In genomic region chr9:83926302-83926701, GRCm38 (mm10) we compare ENCODE assay signal across 15 mouse cellular contexts. TPM values are rescaled to one million over a fixed set of nuclear protein-coding genes. Genes with fewer than 3 reads are reported as not detected.
DNase-seq lines count a peak whose midpoint lies in the region; ATAC-seq lines count a peak whose summit lies in the region.
"Had no signal": no experiment of that assay in that cellular context is flagged by ENCODE, and none has a peak within 500 bp of the region (broad histone marks: within the 10 kb centered on the region; RNA-seq: fewer than 3 reads in every experiment).

No protein-coding gene starts in this region.

- ATAC-seq in hindbrain, embryonic 15.5 days (ENCODE audit: low FRiP score, low read depth), result no peak
- no peak for ATAC-seq in hindbrain, embryonic 14.5 days (ENCODE audit: low FRiP score)
- ATAC-seq in liver, embryonic 15.5 days (ENCODE audit: insufficient read depth), result no peak
- no peak for ATAC-seq in liver, embryonic 12.5 days
- ATAC-seq in neural tube, embryonic 15.5 days (ENCODE audit: low FRiP score), result no peak
- ATAC-seq: forebrain, embryonic 15.5 days had no signal

- no peaks in the 10 kb centered on the region for H3K9me3 ChIP-seq in hindbrain, embryonic 15.5 days
- H3K9me3 ChIP-seq in hindbrain, embryonic 14.5 days (ENCODE audit: control insufficient read depth, low read length), result no peaks in the 10 kb centered on the region
- H3K9me3 ChIP-seq in liver, embryonic 15.5 days (replicated peaks), result no peaks in the 10 kb centered on the region
- no peaks in the 10 kb centered on the region for H3K9me3 ChIP-seq in liver, embryonic 12.5 days (replicated peaks)
- no peaks in the 10 kb centered on the region for H3K9me3 ChIP-seq in neural tube, embryonic 15.5 days (replicated peaks)
- H3K9me3 ChIP-seq: embryonic facial prominence, embryonic 12.5 days; forebrain, embryonic 15.5 days; heart, embryonic 15.5 days; hindbrain, embryonic 10.5 days had no signal

- no peak overlapping the region for H3K9ac ChIP-seq in hindbrain, embryonic 15.5 days
- no peak overlapping the region for H3K9ac ChIP-seq in hindbrain, embryonic 14.5 days
- no peak overlapping the region for H3K9ac ChIP-seq in liver, embryonic 15.5 days
- no peak overlapping the region for H3K9ac ChIP-seq in liver, embryonic 12.5 days
- no peak overlapping the region for H3K9ac ChIP-seq in neural tube, embryonic 15.5 days (replicated peaks)
- H3K9ac ChIP-seq: embryonic facial prominence, embryonic 12.5 days; heart, embryonic 15.5 days had no signal

- H3K4me3 ChIP-seq in hindbrain, embryonic 15.5 days, result no peak overlapping the region
- H3K4me3 ChIP-seq in hindbrain, embryonic 14.5 days (replicated peaks; ENCODE audit: low read length), result no peak overlapping the region
- no peak overlapping the region for H3K4me3 ChIP-seq in liver, embryonic 15.5 days (replicated peaks)
- H3K4me3 ChIP-seq in liver, embryonic 12.5 days, result no peak overlapping the region
- no peak overlapping the region for H3K4me3 ChIP-seq in neural tube, embryonic 15.5 days (replicated peaks)

- H3K4me1 ChIP-seq in hindbrain, embryonic 15.5 days (replicated peaks), result peaks cover 6% of the 10 kb centered on the region
- H3K4me1 ChIP-seq in hindbrain, embryonic 14.5 days (replicated peaks; ENCODE audit: control insufficient read depth, insufficient read depth, low read length), result peaks cover 7% of the 10 kb centered on the region
- H3K4me1 ChIP-seq in liver, embryonic 15.5 days (replicated peaks), result peaks cover 8% of the 10 kb centered on the region
- H3K4me1 ChIP-seq in liver, embryonic 12.5 days, result peaks cover 9% of the 10 kb centered on the region
- peaks cover 6% of the 10 kb centered on the region for H3K4me1 ChIP-seq in neural tube, embryonic 15.5 days

- no peaks in the 10 kb centered on the region for H3K36me3 ChIP-seq in hindbrain, embryonic 15.5 days
- H3K36me3 ChIP-seq in hindbrain, embryonic 14.5 days (replicated peaks; ENCODE audit: control insufficient read depth, insufficient read depth), result no peaks in the 10 kb centered on the region
- H3K36me3 ChIP-seq in liver, embryonic 15.5 days (replicated peaks), result no peaks in the 10 kb centered on the region
- no peaks in the 10 kb centered on the region for H3K36me3 ChIP-seq in liver, embryonic 12.5 days
- no peaks in the 10 kb centered on the region for H3K36me3 ChIP-seq in neural tube, embryonic 15.5 days
- H3K36me3 ChIP-seq: embryonic facial prominence, embryonic 12.5 days; forebrain, embryonic 15.5 days; heart, embryonic 15.5 days; hindbrain, embryonic 10.5 days had no signal

- no peaks in the 10 kb centered on the region for H3K27me3 ChIP-seq in hindbrain, embryonic 15.5 days
- H3K27me3 ChIP-seq in hindbrain, embryonic 14.5 days (ENCODE audit: control insufficient read depth, insufficient read depth, low read length), result no peaks in the 10 kb centered on the region
- no peaks in the 10 kb centered on the region for H3K27me3 ChIP-seq in liver, embryonic 15.5 days
- H3K27me3 ChIP-seq in liver, embryonic 12.5 days (replicated peaks), result no peaks in the 10 kb centered on the region
- no peaks in the 10 kb centered on the region for H3K27me3 ChIP-seq in neural tube, embryonic 15.5 days (replicated peaks)
- H3K27me3 ChIP-seq: embryonic facial prominence, embryonic 12.5 days; forebrain, embryonic 15.5 days; heart, embryonic 15.5 days had no signal

- DNase-seq in hindbrain, embryonic 14.5 days (ENCODE audit: low spot score), result no peak
- no peak for DNase-seq in neural tube, embryonic 10.5 days (ENCODE audit: extremely low spot score, low spot score)
- DNase-seq in adrenal gland, adult (ENCODE audit: inconsistent age in 2 of 2, low spot score in 1 of 2), result no peak
- no peak for DNase-seq in layer of hippocampus, postnatal 25 days (ENCODE audit: extremely low spot score in 1 of 2, low spot score in 1 of 2)
- DNase-seq: adrenal gland, postnatal 25 days; gastrocnemius, postnatal 10 days; heart, postnatal 14 days had no signal

- 83% methylated on average over 5 of the region's 5 CpGs for WGBS in hindbrain, embryonic 15.5 days
- WGBS in hindbrain, embryonic 14.5 days, result 83% methylated on average over 5 of the region's 5 CpGs
- WGBS in liver, embryonic 15.5 days (ENCODE audit: insufficient replicate concordance), result 63% methylated on average over 5 of the region's 5 CpGs
- 64% methylated on average over 5 of the region's 5 CpGs for WGBS in liver, embryonic 12.5 days (ENCODE audit: insufficient replicate concordance)
- 83% methylated on average over 5 of the region's 5 CpGs for WGBS in neural tube, embryonic 15.5 days

- H3K4me2 ChIP-seq in hindbrain, embryonic 15.5 days, result 0 out of 2 replicates have a peak overlapping the region, but pooled peaks have one; percentile 72
- no peak overlapping the region for H3K4me2 ChIP-seq in hindbrain, embryonic 14.5 days (replicated peaks)
- H3K4me2 ChIP-seq in liver, embryonic 15.5 days, result 0 out of 2 replicates have a peak overlapping the region, but pooled peaks have one; percentile 84
- no peak overlapping the region for H3K4me2 ChIP-seq in liver, embryonic 12.5 days
- 0 out of 2 replicates have a peak overlapping the region, but pooled peaks have one; percentile 72 for H3K4me2 ChIP-seq in neural tube, embryonic 15.5 days

- H3K27ac ChIP-seq in hindbrain, embryonic 15.5 days (replicated peaks), result no peak overlapping the region
- no peak overlapping the region for H3K27ac ChIP-seq in hindbrain, embryonic 14.5 days
- H3K27ac ChIP-seq in liver, embryonic 15.5 days (replicated peaks), result no peak overlapping the region
- no peak overlapping the region for H3K27ac ChIP-seq in liver, embryonic 12.5 days
- H3K27ac ChIP-seq in neural tube, embryonic 15.5 days (replicated peaks), result no peak overlapping the region
- H3K27ac ChIP-seq: embryonic facial prominence, embryonic 12.5 days; forebrain, embryonic 15.5 days; heart, embryonic 15.5 days; hindbrain, embryonic 10.5 days had no signal

RNA-seq across cellular contexts. Expression of gene Bckdhb, which starts 1.4 kb away (rescaled TPM):
- polyA plus RNA-seq in hindbrain, embryonic 15.5 days (2015; fragmentation: Nextera tagmentation; extraction: Ambion mirVana), result 38.4 and 39.0 TPM in 2 replicates
- polyA plus RNA-seq in hindbrain, embryonic 14.5 days (2014; fragmentation: Nextera tagmentation; extraction: Ambion mirVana), result 32.5 and 41.2 TPM in 2 replicates
- polyA plus RNA-seq in liver, embryonic 15.5 days (2015; fragmentation: Nextera tagmentation; extraction: Ambion mirVana), result 33.6 and 34.1 TPM in 2 replicates
- 22.4 and 24.2 TPM in 2 replicates for polyA plus RNA-seq in liver, embryonic 12.5 days (2016; fragmentation: Nextera tagmentation; extraction: Ambion mirVana)
- 39.9 and 43.4 TPM in 2 replicates for polyA plus RNA-seq in neural tube, embryonic 15.5 days (2015; fragmentation: Nextera tagmentation; extraction: Ambion mirVana)
- total RNA-seq in layer of hippocampus, postnatal 25 days (2021), result 10 to 100 TPM; 38.4 to 42.9 TPM

Comparison
In these comparisons a context has a peak if more than half of its experiments do, and no peak if none do; other contexts are left out.
1. H3K4me2 ChIP-seq: peak in hindbrain, embryonic 15.5 days (single experiment), liver, embryonic 15.5 days (single experiment) and neural tube, embryonic 15.5 days (single experiment); none in hindbrain, embryonic 14.5 days (single experiment) and liver, embryonic 12.5 days (single experiment).